19 mouse cellular contexts compared by ENCODE assay signal in the genomic region with DNA sequence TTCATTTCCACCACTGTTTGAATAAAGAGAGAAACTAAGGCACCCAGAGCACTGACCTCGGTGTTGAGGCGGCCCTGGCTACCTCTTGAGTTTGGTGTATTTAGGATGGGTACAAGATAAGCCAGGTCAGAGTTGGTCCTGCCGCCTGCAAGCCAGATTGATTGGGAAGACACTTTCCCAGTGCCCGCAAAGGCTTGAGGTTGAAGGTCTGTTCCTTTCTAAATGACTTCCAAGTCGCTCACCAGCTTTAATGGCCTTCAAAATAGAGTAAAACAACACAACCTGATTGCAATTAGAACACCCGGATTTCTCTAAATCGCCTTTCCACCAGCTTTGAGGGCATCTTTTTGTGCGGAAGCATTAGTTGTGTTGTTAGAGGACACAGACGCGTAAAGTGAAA. TPM values are rescaled to one million over a fixed set of nuclear protein-coding genes. Genes with fewer than 3 reads are reported as not detected.
DNase-seq lines count a peak whose midpoint lies in the region; ATAC-seq and TF ChIP-seq lines count a peak whose summit lies in the region.
"Had no signal": no experiment of that assay in that cellular context is flagged by ENCODE, and none has a peak within 500 bp of the region (broad histone marks: within the 10 kb centered on the region; RNA-seq: fewer than 3 reads in every experiment).

No protein-coding gene starts in this region.

- TF ChIP-seq POLR2A in heart, adult 2 months (IDR thresholded peaks at IDR 0.05; ENCODE audit: insufficient read depth, low read depth, low read length) = no peak

- DNase-seq in heart, adult 2 months = peak; percentile 40 to 45
- no peak for DNase-seq in heart, postnatal 4 days
- peak; percentile 15 for DNase-seq in retina, postnatal 1 day
- DNase-seq in retina, embryonic 14.5 days (ENCODE audit: low spot score) = no peak
- DNase-seq in limb, embryonic 10.5 days (ENCODE audit: low spot score) = no peak
- no peak for DNase-seq in gastrocnemius, adult 8-10 months (ENCODE audit: low spot score in 2 of 2)
- DNase-seq in left cerebral cortex, postnatal 4 days = no peak
- DNase-seq: B cell, adult 2 months; cerebellum, adult 11-12 months; gastrocnemius, adult 2 months; kidney, adult 2 months; spleen, adult 18-20 months; thymus, adult 18-20 months had no signal

- intact Hi-C loops in heart, adult 2 months (cut with DNase I) = loop anchor here (2.0 to 10.0 kb wide), 3 partner anchors 13 to 179 kb away; no protein-coding TSS in a partner anchor
- intact Hi-C loops in left cerebral cortex, postnatal 4 days (cut with DNase I) = loop anchor here (10.0 kb wide), 1 partner anchor 689 kb away; no protein-coding TSS in a partner anchor

- H3K9ac ChIP-seq in heart, adult 2 months (ENCODE audit: low read depth, low read length) = peak overlapping the region; percentile 75
- H3K9ac ChIP-seq: forebrain, embryonic 13.5 days; hindbrain, embryonic 14.5 days; lung, embryonic 15.5 days had no signal

- no peaks in the 10 kb centered on the region for H3K9me3 ChIP-seq in limb, embryonic 10.5 days (replicated peaks)
- H3K9me3 ChIP-seq: forebrain, embryonic 13.5 days; lung, embryonic 15.5 days had no signal

- peaks cover 6% of the 10 kb centered on the region for H3K4me1 ChIP-seq in heart, adult 2 months (ENCODE audit: control insufficient read depth, insufficient read depth, low read length)
- peaks cover 49% of the 10 kb centered on the region for H3K4me1 ChIP-seq in limb, embryonic 10.5 days

- WGBS in heart, adult 2 months = 37% methylated on average over 10 of the region's 10 CpGs
- 9% methylated on average over 10 of the region's 10 CpGs for WGBS in limb, embryonic 10.5 days

- no peaks in the 10 kb centered on the region for H3K79me2 ChIP-seq in heart, adult 2 months (replicated peaks; ENCODE audit: control insufficient read depth, insufficient read depth, low read length)

- no peak for TF ChIP-seq CTCF in heart, adult 2 months (IDR thresholded peaks at IDR 0.05)

- peak overlapping the region; percentile 53; the same call in 1 of the 2 replicates for H3K4me3 ChIP-seq in heart, adult 2 months
- peak overlapping the region; percentile 58 for H3K4me3 ChIP-seq in limb, embryonic 10.5 days
- H3K4me3 ChIP-seq: lung, embryonic 15.5 days had no signal

- no peaks in the 10 kb centered on the region for H3K27me3 ChIP-seq in heart, adult 2 months (ENCODE audit: control insufficient read depth, insufficient read depth, low read length)
- peaks cover 57% of the 10 kb centered on the region for H3K27me3 ChIP-seq in limb, embryonic 10.5 days (ENCODE audit: low read depth, poor library complexity, severe bottlenecking)

- no peak for ATAC-seq in monocyte, adult 5-6 weeks (replicated peaks; ENCODE audit: insufficient number of reproducible peaks, low FRiP score, low TSS enrichment, poor library complexity, severe bottlenecking)

- no peak for TF ChIP-seq EP300 in heart, adult 2 months (IDR thresholded peaks at IDR 0.05; ENCODE audit: insufficient read depth, low read depth, low read length)

- H3K36me3 ChIP-seq in heart, adult 2 months (ENCODE audit: control insufficient read depth, insufficient read depth, low read length) = peaks cover 2% of the 10 kb centered on the region; the same call in 1 of the 2 replicates
- H3K36me3 ChIP-seq in limb, embryonic 10.5 days = no peaks in the 10 kb centered on the region
- H3K36me3 ChIP-seq: lung, embryonic 15.5 days had no signal

- peak overlapping the region; percentile 89 for H3K27ac ChIP-seq in heart, adult 2 months
- peak overlapping the region; percentile 54 for H3K27ac ChIP-seq in limb, embryonic 10.5 days
- H3K27ac ChIP-seq: forebrain, embryonic 13.5 days; gastrocnemius, adult 2 months; hindbrain, embryonic 14.5 days; lung, embryonic 15.5 days had no signal

RNA-seq across cellular contexts. Expression of a gene that starts 7.2 kb away (rescaled TPM):
- 10 to 100 TPM; 62.1 to 63.9 TPM for total RNA-seq in heart, adult 2 months (2021)
- 10.3 and 14.8 TPM in 2 replicates for polyA plus RNA-seq in heart, adult 2 months (2012; rRNA removed)
- 10 to 100 TPM; 62.1 to 69.6 TPM for total RNA-seq in heart, postnatal 4 days (2021)
- polyA plus RNA-seq in limb, embryonic 10.5 days (2016; fragmentation: Nextera tagmentation; extraction: Ambion mirVana) = 9.8 and 10.1 TPM in 2 replicates
- under 1 TPM in 2 of 4 experiments, not detected in 2; 0.11 to 0.15 TPM for total RNA-seq in gastrocnemius, adult 8-10 months (2022)
- total RNA-seq in monocyte, adult 5-6 weeks (2017) = not detected in 3 replicates
- not detected for total RNA-seq in left cerebral cortex, postnatal 4 days (2021)
- total RNA-seq: left cerebral cortex, postnatal 36 days had no signal
- polyA plus RNA-seq: cortical plate, adult 2 months; forebrain, embryonic 13.5 days; hindbrain, embryonic 14.5 days had no signal

Comparison
In these comparisons a context has a peak if more than half of its experiments do, and no peak if none do; other contexts are left out.
1. DNase-seq: peak in heart, adult 2 months (2 of 2) and retina, postnatal 1 day (single experiment); none in heart, postnatal 4 days (single experiment), retina, embryonic 14.5 days (single experiment), limb, embryonic 10.5 days (single experiment), gastrocnemius, adult 8-10 months (0 of 2) and left cerebral cortex, postnatal 4 days (single experiment).
2. RNA of a gene that starts 7.2 kb away (total RNA-seq): 62.1 to 69.6 TPM in heart, postnatal 4 days and 62.1 to 63.9 TPM in heart, adult 2 months; 0.11 to 0.15 TPM in gastrocnemius, adult 8-10 months, not detected in monocyte, adult 5-6 weeks and not detected in left cerebral cortex, postnatal 4 days; every median in the first group is over 10 times any median in the second.